8 mouse cellular contexts compared by ENCODE assay signal in genomic region chr11:100703851-100704531, GRCm38 (mm10). TPM values are rescaled to one million over a fixed set of nuclear protein-coding genes. Genes with fewer than 3 reads are reported as not detected.
DNase-seq lines count a peak whose midpoint lies in the region; ATAC-seq lines count a peak whose summit lies in the region.

Gene Dhx58, minus strand, starts transcription at chr11:100704271.

- H3K4me3 ChIP-seq in heart, embryonic 15.5 days: no peak within 1 kb of the TSS

- DNase-seq in kidney, adult 9 months: peak; percentile 32
- DNase-seq in kidney, postnatal 14 days: no peak
- DNase-seq in Muller cell, postnatal 12 days (ENCODE audit: inconsistent ontology term): peak; percentile 47
- no peak for DNase-seq in left cerebral cortex, postnatal 10 days (ENCODE audit: extremely low spot score in 1 of 2, low spot score in 2 of 2)
- no peak for DNase-seq in urinary bladder, postnatal 10 days (ENCODE audit: low spot score)
- no peak for DNase-seq in cerebellum, postnatal 36 days

- WGBS in heart, embryonic 15.5 days: 65% methylated on average over 7 of the region's 7 CpGs

- peaks cover 21% of the 10 kb centered on the region for H3K4me1 ChIP-seq in heart, embryonic 15.5 days (replicated peaks)

- H3K4me2 ChIP-seq in heart, embryonic 15.5 days: peak within 1 kb of the TSS; percentile 44

- H3K36me3 ChIP-seq in heart, embryonic 15.5 days: peaks cover 41% of the 10 kb centered on the region

- no peak within 1 kb of the TSS for H3K27ac ChIP-seq in heart, embryonic 15.5 days

- no peak within 1 kb of the TSS for H3K9ac ChIP-seq in heart, embryonic 15.5 days

- ATAC-seq in heart, embryonic 15.5 days (replicated peaks; ENCODE audit: insufficient number of reproducible peaks, insufficient read depth, low FRiP score, low read depth): no peak
- ATAC-seq in megakaryocyte, adult 5-6 weeks (ENCODE audit: poor library complexity, severe bottlenecking): peak; percentile 60

- H3K27me3 ChIP-seq in heart, embryonic 15.5 days: no peaks in the 10 kb centered on the region; the same call in 1 of the 2 replicates

- intact Hi-C loops in left cerebral cortex, postnatal 10 days (cut with DNase I): loop anchor here (2.0 kb wide), 1 partner anchor 133 kb away; no protein-coding TSS in a partner anchor

- H3K9me3 ChIP-seq in heart, embryonic 15.5 days (replicated peaks): no peaks in the 10 kb centered on the region

RNA-seq across cellular contexts. Expression of gene Dhx58, which starts in this region (rescaled TPM):
- 1.5 and 2.1 TPM in 2 replicates for polyA plus RNA-seq in heart, embryonic 15.5 days (2015; fragmentation: Nextera tagmentation; extraction: Ambion mirVana)
- 23.7 and 24.9 TPM in 2 replicates for total RNA-seq in megakaryocyte, adult 5-6 weeks (2015)
- 36.9 and 50.9 TPM in 2 replicates for total RNA-seq in megakaryocyte, adult 5-6 weeks (2017)
- total RNA-seq in left cerebral cortex, postnatal 10 days (2021): 1 to 10 TPM; 1.8 to 1.9 TPM

Comparison
In these comparisons a context has a peak if more than half of its experiments do, and no peak if none do; other contexts are left out.
1. RNA of gene Dhx58 (total RNA-seq): 23.7 to 50.9 TPM in megakaryocyte, adult 5-6 weeks; 1.8 to 1.9 TPM in left cerebral cortex, postnatal 10 days; every median in the first group is over 4 times any median in the second.
2. DNase-seq: peak in kidney, adult 9 months (single experiment) and Muller cell, postnatal 12 days (single experiment); none in kidney, postnatal 14 days (single experiment), left cerebral cortex, postnatal 10 days (0 of 2), urinary bladder, postnatal 10 days (single experiment) and cerebellum, postnatal 36 days (0 of 2).